Mouse (Mus musculus): ENCODE data around the gene Gm44. TPM values are rescaled to one million over a fixed set of nuclear protein-coding genes. Genes with fewer than 3 reads are reported as not detected.
"Not testable (repeated sequence)": the region's sequence is repeated elsewhere in the genome, so short reads cannot be mapped to it uniquely, and the experiment has no call there.

Gene Gm44
- total RNA-seq (2021), result not detected
- long read RNA-seq, experiment 1, result 0 reads
- long read RNA-seq, experiment 2, result 0 reads

GRCm38 (mm10) chrX:90891842-90892241, at the start of gene Gm44:
Gene Gm44 (plus strand): TSS chrX:90892142.
- no peak for DNase-seq

DNA sequence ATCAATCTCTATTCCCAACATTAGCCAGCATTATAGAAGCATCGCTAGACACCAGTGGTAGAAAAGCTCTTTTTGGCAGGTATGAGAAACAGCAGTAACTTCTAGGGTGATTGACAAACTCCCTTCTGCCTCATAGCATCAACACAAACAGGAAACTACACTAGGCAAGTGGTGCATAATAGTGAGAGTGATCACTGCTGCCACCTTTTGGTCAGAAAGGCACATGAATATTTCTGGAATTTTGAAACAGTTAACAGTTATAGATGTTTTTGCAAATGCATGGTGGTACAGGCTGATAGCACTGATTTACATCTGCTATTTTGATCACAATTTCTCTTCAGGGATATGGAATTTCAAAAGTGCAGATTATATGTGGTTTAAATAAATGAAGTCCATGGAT, 36.0 kb downstream of the Gm44 start:
- DNase-seq, result no peak

GRCm38 (mm10) chrX:90938211-90938610, 46.3 kb downstream of the Gm44 start:
- not testable (repeated sequence) for DNase-seq

All from adrenal gland, postnatal 36 days (tissue).